Mouse (Mus musculus) limb, embryonic 12.5 days (tissue): ENCODE results near the gene Dydc2. TPM values are rescaled to one million over a fixed set of nuclear protein-coding genes. Genes with fewer than 3 reads are reported as not detected.

Experiments
- polyA plus RNA-seq: library from polyadenylated mRNA; unstranded; fragments of >200 nt; fragmentation: Nextera tagmentation; extraction: Ambion mirVana; gene quantifications from 2 replicates; pipeline ENCODE4 v1.2.1, GENCODE M21; 2016

Dydc2 gene
- polyA plus RNA-seq, 1 experiment from 2014 or later = not detected

Other genes starting within 250 kb of the Dydc2 start
- gene Sh2d4b, start 175.9 kb downstream of the Dydc2 start, polyA plus RNA-seq = 0.21 and 0.33 TPM in 2 replicates
- 68.4 and 70.1 TPM in 2 replicates for gene Tspan14, start 102.4 kb downstream of the Dydc2 start, polyA plus RNA-seq
- 35.3 and 39.4 TPM in 2 replicates for gene Fam213a, start 55.4 kb downstream of the Dydc2 start, polyA plus RNA-seq
- not detected in 2 replicates for gene Dydc1, start 3.7 kb upstream of the Dydc2 start, polyA plus RNA-seq
- not detected in 2 replicates for gene Mat1a, start 35.8 kb upstream of the Dydc2 start, polyA plus RNA-seq
- not detected in 2 replicates for gene Sftpa1, start 62.6 kb upstream of the Dydc2 start, polyA plus RNA-seq
- gene Mbl1, start 82.2 kb upstream of the Dydc2 start, polyA plus RNA-seq = not detected in 2 replicates
- gene Sftpd, start 115.9 kb upstream of the Dydc2 start, polyA plus RNA-seq = not detected in 2 replicates
- gene Gm2832, start 209.6 kb upstream of the Dydc2 start, polyA plus RNA-seq = not detected in 2 replicates